Mouse (Mus musculus) liver, embryonic 11.5 days (tissue): Measurements from ENCODE around the gene Helt. TPM values are rescaled to one million over a fixed set of nuclear protein-coding genes. Genes with fewer than 3 reads are reported as not detected.

Experiments
- ATAC-seq: fragments of 200-750 bp; cut with Nextera tagmentation; replicated peaks from 2 replicates; pipeline ENCODE4 v1.8.0; 2017; ENCODE audit warnings: moderate number of reproducible peaks, mild to moderate bottlenecking, moderate TSS enrichment, moderate library complexity; ENCODE audit not compliant: low FRiP score
- DNase-seq: peaks from one replicate; pipeline ENCODE4 v3.0.0-alpha.2; 2017; ENCODE audit warnings: low spot score
- H3K27ac ChIP-seq: fragments of 300-500 bp; sonication (generic); 2 replicates; pipeline ENCODE4 v1.5.1; 2014; ENCODE audit warnings: mild to moderate bottlenecking, low read depth, low read length, control low read depth
- H3K27me3 ChIP-seq: fragments of 300-500 bp; sonication (generic); replicated peaks from 2 replicates; pipeline ENCODE4 v1.6.1; 2014; ENCODE audit warnings: low read length, mixed read lengths; ENCODE audit not compliant: control insufficient read depth, insufficient read depth
- H3K36me3 ChIP-seq: fragments of 300-500 bp; sonication (generic); 2 replicates; pipeline ENCODE4 v1.6.1; 2014; ENCODE audit warnings: mild to moderate bottlenecking, low read length, moderate library complexity, mixed read lengths; ENCODE audit not compliant: control insufficient read depth, insufficient read depth
- H3K4me1 ChIP-seq: fragments of 300-500 bp; sonication (generic); replicated peaks from 2 replicates; pipeline ENCODE4 v1.6.1; 2014; ENCODE audit warnings: low read length, mixed read lengths; ENCODE audit not compliant: control insufficient read depth, insufficient read depth
- H3K4me2 ChIP-seq: fragments of 300-500 bp; sonication (generic); 2 replicates; pipeline ENCODE4 v1.6.1; 2014; ENCODE audit warnings: mild to moderate bottlenecking, control low read depth, moderate library complexity
- H3K4me3 ChIP-seq: fragments of 300-500 bp; sonication (generic); 2 replicates; pipeline ENCODE4 v1.5.1; 2014; ENCODE audit warnings: low read depth, low read length, control low read depth
- H3K9ac ChIP-seq: fragments of 300-500 bp; sonication (generic); 2 replicates; pipeline ENCODE4 v1.6.1; 2014; ENCODE audit warnings: low read depth, low read length, control low read depth
- H3K9me3 ChIP-seq: fragments of 300-500 bp; sonication (generic); 2 replicates; pipeline ENCODE4 v1.6.1; 2016; ENCODE audit warnings: low read length, inconsistent platforms, mixed read lengths; ENCODE audit not compliant: control insufficient read depth
- WGBS: fragments of 180-500 bp; shearing (Covaris S2); extraction: QIAGEN DNeasy Blood & Tissue Kit; methylation state at CpG from one replicate; pipeline ENCODE4 v1.1.7; 2014; 5-methylcytosine and 5-hydroxymethylcytosine counted together
- polyA plus RNA-seq: library from polyadenylated mRNA; unstranded; fragments of >200 nt; fragmentation: Nextera tagmentation; extraction: Ambion mirVana; gene quantifications from 2 replicates; pipeline ENCODE4 v1.2.1, GENCODE M21; 2014

Gene Helt
- polyA plus RNA-seq, 1 experiment from 2014 or later, result not detected

- no peak for DNase-seq
- H3K4me3 ChIP-seq, result no peak overlapping the region
- no peak overlapping the region for H3K27ac ChIP-seq
- no peak for ATAC-seq
- H3K9ac ChIP-seq, result no peak overlapping the region
- no peaks in the 10 kb centered on the region for H3K9me3 ChIP-seq
- WGBS, result 4% methylated on average over 14 of the region's 14 CpGs
- peaks cover 88% of the 10 kb centered on the region for H3K27me3 ChIP-seq
- H3K4me1 ChIP-seq, result no peaks in the 10 kb centered on the region
- H3K36me3 ChIP-seq, result no peaks in the 10 kb centered on the region
- H3K4me2 ChIP-seq, result no peak overlapping the region
Measured at GRCm38 (mm10) chr8:46293201-46293600, 1.3 kb downstream of the Helt start.

GRCm38 (mm10) chr8:46291931-46292675 is 2.4 kb downstream of the Helt start:
- ATAC-seq (no peak), DNase-seq (no peak)
- H3K27me3 ChIP-seq, result peaks cover 78% of the 10 kb centered on the region
- no peak overlapping the region for H3K4me3 ChIP-seq
- no peaks in the 10 kb centered on the region for H3K9me3 ChIP-seq
- H3K27ac ChIP-seq, result no peak overlapping the region
- H3K4me1 ChIP-seq, result no peaks in the 10 kb centered on the region
- 4% methylated on average over 33 of the region's 33 CpGs for WGBS
- no peak overlapping the region for H3K4me2 ChIP-seq
- no peaks in the 10 kb centered on the region for H3K36me3 ChIP-seq
- H3K9ac ChIP-seq, result no peak overlapping the region

- DNase-seq (no peak), ATAC-seq (no peak)
- Histone ChIP-seq H3K27me3 (peaks cover 49% of the 10 kb centered on the region), H3K4me3 (no peak overlapping the region), H3K27ac (no peak overlapping the region), H3K36me3 (no peaks in the 10 kb centered on the region), H3K9me3 (no peaks in the 10 kb centered on the region), H3K4me2 (no peak overlapping the region), H3K9ac (no peak overlapping the region), H3K4me1 (no peaks in the 10 kb centered on the region)
- WGBS, result 52% methylated on average over 11 of the region's 11 CpGs
Measured at GRCm38 (mm10) chr8:46289274-46289673, 5.2 kb downstream of the Helt start.

- Histone ChIP-seq H3K4me2 (no peak overlapping the region), H3K36me3 (no peaks in the 10 kb centered on the region), H3K27me3 (peaks cover 37% of the 10 kb centered on the region), H3K9me3 (no peaks in the 10 kb centered on the region), H3K4me3 (no peak overlapping the region), H3K9ac (no peak overlapping the region), H3K27ac (no peak overlapping the region), H3K4me1 (no peaks in the 10 kb centered on the region)
- no peak for DNase-seq
- 79% methylated on average over 6 of the region's 6 CpGs for WGBS
- no peak for ATAC-seq
Measured at GRCm38 (mm10) chr8:46288021-46288420, 6.5 kb downstream of the Helt start.

- Histone ChIP-seq H3K4me2 (no peak overlapping the region), H3K27ac (no peak overlapping the region), H3K4me3 (no peak overlapping the region), H3K4me1 (no peaks in the 10 kb centered on the region), H3K9ac (no peak overlapping the region), H3K36me3 (no peaks in the 10 kb centered on the region), H3K27me3 (peaks cover 16% of the 10 kb centered on the region), H3K9me3 (no peaks in the 10 kb centered on the region)
- ATAC-seq, result no peak
- peak; percentile 8 for DNase-seq
- WGBS, result 77% methylated on average over 4 of the region's 4 CpGs
Measured at GRCm38 (mm10) chr8:46285980-46286379, 8.5 kb downstream of the Helt start.

GRCm38 (mm10) chr8:46281536-46281935 is 12.9 kb downstream of the Helt start:
- no peaks in the 10 kb centered on the region for H3K27me3 ChIP-seq
- H3K9me3 ChIP-seq, result no peaks in the 10 kb centered on the region
- H3K27ac ChIP-seq, result no peak overlapping the region
- ATAC-seq (no peak), DNase-seq (peak; percentile 55)
- H3K9ac ChIP-seq, result no peak overlapping the region
- H3K4me1 ChIP-seq, result no peaks in the 10 kb centered on the region
- H3K4me3 ChIP-seq, result no peak overlapping the region
- H3K4me2 ChIP-seq, result no peak overlapping the region
- no peaks in the 10 kb centered on the region for H3K36me3 ChIP-seq
- 11% methylated on average over 13 of the region's 13 CpGs for WGBS

GRCm38 (mm10) chr8:46276939-46277338 is 17.5 kb downstream of the Helt start:
- H3K4me3 ChIP-seq, result no peak overlapping the region
- DNase-seq (no peak), ATAC-seq (no peak)
- H3K36me3 ChIP-seq, result no peaks in the 10 kb centered on the region
- no peak overlapping the region for H3K9ac ChIP-seq
- H3K4me1 ChIP-seq, result no peaks in the 10 kb centered on the region
- H3K4me2 ChIP-seq, result no peak overlapping the region
- no peak overlapping the region for H3K27ac ChIP-seq
- no peaks in the 10 kb centered on the region for H3K27me3 ChIP-seq
- no peaks in the 10 kb centered on the region for H3K9me3 ChIP-seq
- WGBS, result 80% methylated on average over 14 of the region's 14 CpGs

- H3K4me3 ChIP-seq, result no peak overlapping the region
- H3K27ac ChIP-seq, result no peak overlapping the region
- H3K36me3 ChIP-seq, result no peaks in the 10 kb centered on the region
- no peak overlapping the region for H3K9ac ChIP-seq
- H3K4me2 ChIP-seq, result no peak overlapping the region
- 67% methylated on average over 6 of the region's 6 CpGs for WGBS
- DNase-seq (no peak), ATAC-seq (no peak)
- H3K4me1 ChIP-seq, result no peaks in the 10 kb centered on the region
- H3K9me3 ChIP-seq, result no peaks in the 10 kb centered on the region
- no peaks in the 10 kb centered on the region for H3K27me3 ChIP-seq
Measured at GRCm38 (mm10) chr8:46270741-46271140, 23.7 kb downstream of the Helt start.

GRCm38 (mm10) chr8:46270147-46270546 is 24.3 kb downstream of the Helt start:
- WGBS, result 71% methylated on average over 3 of the region's 3 CpGs
- no peaks in the 10 kb centered on the region for H3K9me3 ChIP-seq

More at GRCm38 (mm10) chr8:46270147-46270546, 24.3 kb downstream of the Helt start:
- Histone ChIP-seq H3K27ac (no peak overlapping the region), H3K36me3 (no peaks in the 10 kb centered on the region), H3K27me3 (no peaks in the 10 kb centered on the region), H3K4me2 (no peak overlapping the region), H3K9ac (no peak overlapping the region), H3K4me3 (no peak overlapping the region), H3K4me1 (no peaks in the 10 kb centered on the region)
- no peak for ATAC-seq
- DNase-seq, result no peak
